Mouse (Mus musculus) skeletal muscle tissue, adult 2 months (tissue): ENCODE data around the gene Gm17604.

Experiments
- DNase-seq: peaks from one replicate; pipeline ENCODE4 v3.0.0-alpha.2; 2012; ENCODE audit warnings: low read depth, low spot score

Gene Gm17604

DNA sequence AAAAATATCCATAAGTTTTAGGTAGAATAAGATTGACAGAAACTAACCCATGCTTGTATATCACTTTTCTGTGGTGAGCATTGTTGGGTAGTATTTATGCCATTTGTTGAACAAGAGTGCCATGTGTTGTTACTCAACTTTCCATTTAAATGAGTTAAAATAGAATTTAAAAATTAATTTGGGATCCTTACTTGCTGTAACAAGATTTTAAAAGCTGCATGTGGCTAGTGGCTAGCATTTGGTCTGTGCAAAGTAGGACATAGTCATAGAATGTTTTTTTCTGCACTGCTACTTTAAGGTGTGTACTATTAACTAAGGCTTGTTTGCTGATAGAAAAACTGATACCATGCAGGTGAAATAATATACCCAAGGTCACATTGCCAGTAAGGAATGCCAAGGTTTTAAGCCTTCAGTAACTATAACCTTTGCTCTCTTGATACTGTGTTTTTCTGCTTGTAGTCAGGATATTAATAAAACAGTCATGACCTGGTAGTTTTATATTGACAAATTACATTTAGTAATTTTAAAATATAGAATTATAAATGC is at the start of gene Gm17604:
Gene Gm17604, minus strand, starts transcription at position 51 of the 546 bp plus-strand sequence.
- DNase-seq: no peak

DNA sequence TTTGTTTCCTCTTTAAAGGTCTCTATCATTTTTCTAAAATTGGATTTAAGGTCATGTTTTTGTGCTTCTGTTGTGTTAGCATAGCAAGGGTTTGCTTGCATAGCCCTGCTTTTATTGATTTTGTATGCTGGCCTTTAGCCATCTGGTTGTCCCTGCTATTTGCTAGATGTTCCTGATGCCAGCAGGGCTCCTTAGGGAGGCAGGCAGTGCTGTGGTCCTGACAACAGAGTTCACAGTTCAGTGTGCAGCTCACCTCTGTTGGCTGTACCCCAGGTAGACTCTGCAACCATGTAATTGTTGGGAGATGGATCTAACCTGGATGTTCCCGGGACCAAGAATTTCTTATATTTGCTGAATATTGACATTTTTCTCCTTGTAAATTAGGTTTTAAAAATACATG is 45.3 kb upstream of the Gm17604 start:
- no peak for DNase-seq

DNA sequence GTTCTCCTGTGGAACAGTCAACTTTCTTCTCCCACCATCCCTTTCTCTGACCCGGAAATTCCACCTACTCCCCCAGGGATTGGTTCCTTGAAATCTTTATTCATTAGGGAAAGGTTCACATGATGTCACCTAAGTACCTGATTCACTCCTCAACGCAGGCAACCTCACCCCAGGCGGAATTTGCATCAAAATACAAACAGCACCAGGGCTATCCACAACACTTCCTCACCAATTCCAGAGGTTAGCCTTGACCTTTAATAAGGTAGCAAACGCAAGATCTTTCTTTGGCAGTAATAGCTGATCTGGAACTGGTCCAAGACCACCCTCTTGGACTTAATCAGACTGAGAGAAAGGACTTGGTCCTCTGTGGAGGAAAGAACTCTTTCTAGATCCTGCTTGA is 1.5 kb downstream of the Gm17604 start:
- DNase-seq: peak; percentile 8

DNA sequence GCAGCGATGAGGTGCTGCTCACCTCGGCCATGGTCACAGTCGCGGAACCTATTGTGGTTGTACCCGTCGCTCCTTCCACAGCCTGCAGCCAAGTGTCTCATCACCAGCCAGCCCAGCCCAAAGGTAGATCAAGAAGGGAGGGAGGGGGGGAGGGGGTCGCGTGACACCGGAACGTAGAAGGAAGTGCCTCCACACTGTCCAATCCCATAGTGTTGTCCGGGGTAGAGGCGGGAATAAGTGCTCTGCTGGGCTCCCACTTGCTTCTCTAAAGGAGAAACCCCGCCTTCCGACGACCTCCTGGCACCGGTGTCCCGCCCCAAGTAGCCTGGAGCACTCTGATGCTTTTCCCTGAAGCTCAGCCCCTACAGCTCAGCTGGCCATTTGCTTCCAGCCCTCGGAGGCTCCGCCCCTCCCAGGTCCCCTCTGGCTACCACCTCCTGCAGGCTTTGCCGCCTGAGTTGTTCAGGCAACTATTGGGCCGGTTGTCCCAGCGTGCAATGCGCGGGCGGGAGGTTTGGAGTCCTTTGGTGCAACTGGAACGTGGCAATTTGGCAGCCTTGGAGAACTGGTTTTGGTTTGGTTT is 24.3 kb downstream of the Gm17604 start, which contains the start of the genes Mospd2 and Fancb:
Gene Mospd2, minus strand, starts transcription at position 183 of the 583 bp plus-strand sequence.
Gene Fancb, plus strand, starts transcription at position 400 of the 583 bp plus-strand sequence.
- peak; percentile 88 for DNase-seq

DNA sequence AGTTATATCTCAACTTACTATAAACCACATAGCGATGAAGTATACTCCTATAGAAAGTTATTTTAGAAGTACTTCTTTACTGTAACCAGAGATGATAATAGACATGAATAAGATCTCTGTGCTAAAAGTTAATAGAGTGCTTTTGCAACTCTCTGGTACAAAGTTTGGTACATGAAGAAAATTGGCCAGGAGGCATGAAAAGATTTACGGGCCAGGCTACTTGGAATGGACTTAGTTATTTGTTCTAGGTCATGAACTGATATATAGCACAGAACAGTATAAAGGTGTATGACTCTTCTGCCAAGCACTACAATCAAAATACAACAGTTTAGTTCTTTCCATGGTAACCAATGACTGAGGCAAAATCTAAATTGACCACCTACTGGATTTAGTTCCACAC is 25.8 kb downstream of the Gm17604 start:
- no peak for DNase-seq

DNA sequence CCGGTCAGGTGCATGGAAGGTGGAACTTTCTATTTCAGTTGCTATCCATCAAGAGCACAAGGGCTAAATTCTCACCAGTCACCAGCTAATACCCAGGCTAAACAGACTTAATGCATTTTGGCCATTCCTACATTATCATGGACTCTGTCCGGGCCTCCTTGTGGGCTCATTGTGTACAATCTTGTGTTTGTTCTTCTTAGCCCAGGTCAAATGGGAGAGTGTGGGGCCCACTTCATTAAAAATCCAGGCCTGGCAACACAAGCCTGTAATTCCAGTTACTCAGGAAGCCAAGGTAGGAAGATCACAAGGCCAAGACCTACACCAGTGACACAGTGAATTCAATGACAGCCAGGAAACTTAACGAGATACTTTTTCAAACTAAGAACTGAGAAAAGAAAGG is 33.4 kb downstream of the Gm17604 start:
- no peak for DNase-seq

DNA sequence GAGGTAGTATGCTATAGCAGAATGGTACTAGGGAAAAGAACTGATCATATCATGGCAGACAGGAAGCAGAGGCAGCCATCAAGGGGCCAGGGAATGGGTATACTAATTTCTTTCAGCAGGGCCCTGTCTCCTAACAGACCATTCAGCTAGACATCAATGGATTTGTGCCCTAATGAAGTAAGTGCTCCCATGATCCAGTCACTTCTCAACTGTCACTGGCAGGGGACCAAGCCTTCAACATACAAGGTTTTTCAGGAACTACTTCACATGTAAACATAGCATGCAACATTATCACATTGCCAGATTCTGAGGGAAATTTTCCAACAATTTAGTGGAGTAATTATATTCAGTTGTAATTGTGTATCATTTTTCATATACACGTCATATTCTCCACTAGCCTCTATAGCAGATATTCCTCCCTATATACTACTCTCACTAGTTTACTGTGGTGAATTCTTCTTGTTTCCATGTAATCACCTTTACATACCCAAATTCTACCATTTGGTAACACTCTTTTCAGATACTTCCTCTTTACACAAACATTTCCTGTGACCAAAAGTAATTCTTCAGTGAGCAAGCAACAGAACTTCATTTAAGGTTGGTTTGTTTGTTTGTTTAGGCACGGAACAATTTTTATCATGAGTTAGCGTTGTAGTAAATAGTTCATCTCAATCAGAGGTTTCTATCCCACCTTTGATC is 38.7 kb downstream of the Gm17604 start:
- DNase-seq: no peak
